Mouse (Mus musculus) small intestine, adult 2 months (tissue): ENCODE measurements at regions not wholly inside any gene's neighbourhood (a gene's known extent, or its start where the extent isn't known, plus 50 kb on each side); places are given as distances from the start of the nearest gene placed in this dataset.

Experiments used
- CTCF ChIP-seq: fragments of 200-500 bp; IDR thresholded peaks from 2 replicates; pipeline ENCODE4 v1.5.1; 2012; ENCODE audit warnings: low read depth, mild to moderate bottlenecking, control low read depth, inconsistent platforms, low read length, moderate library complexity, mixed read lengths; ENCODE audit not compliant: insufficient replicate concordance, insufficient read length; ENCODE audit errors: extremely low read depth
- POLR2A ChIP-seq: fragments of 200-500 bp; IDR thresholded peaks from 2 replicates; pipeline ENCODE4 v1.6.1; 2012; ENCODE audit warnings: low read depth, mild to moderate bottlenecking, control low read depth, inconsistent platforms, low read length, moderate library complexity

GRCm38 (mm10) chr12:39577610-39578009 lies 460.2 kb downstream of the Arl4a start:
- TF ChIP-seq POLR2A (no peak), CTCF (no peak)
